Mouse (Mus musculus): ENCODE data around the gene Mllt10. TPM values are rescaled to one million over a fixed set of nuclear protein-coding genes. Genes with fewer than 3 reads are reported as not detected.

Mllt10 gene
- polyA plus RNA-seq, 1 experiment from 2014 or later, result 54.8 TPM

DNA sequence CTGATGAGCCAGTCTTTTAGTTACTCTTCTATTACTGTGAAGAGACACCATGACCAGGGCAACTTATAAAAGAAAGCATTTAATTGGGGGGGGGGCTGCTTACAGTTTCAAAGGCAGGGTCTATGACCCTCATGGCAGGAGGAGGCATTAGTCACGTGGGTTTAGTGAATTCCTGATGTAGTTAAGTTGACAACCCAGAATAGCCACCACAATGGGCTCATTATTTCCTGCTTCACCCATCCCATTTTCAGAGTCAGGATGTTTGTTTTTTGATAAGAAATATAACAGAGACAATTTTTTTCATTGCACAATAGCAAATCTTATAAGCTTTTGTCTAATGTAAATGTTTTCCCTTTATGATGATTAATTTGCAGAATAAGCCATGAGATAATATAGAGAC lies 120.2 kb downstream of the Mllt10 start:
- H3K27ac ChIP-seq, result no peak overlapping the region
- H3K36me3 ChIP-seq, result peaks cover 38% of the 10 kb centered on the region
- H3K4me1 ChIP-seq, result no peaks in the 10 kb centered on the region
- no peaks in the 10 kb centered on the region for H3K9me3 ChIP-seq
- H3K4me3 ChIP-seq, result no peak overlapping the region
- 62% methylated on average over 1 of the region's 1 CpGs for WGBS
- no peak for DNase-seq (ENCODE audit: low spot score)
- no peaks in the 10 kb centered on the region for H3K27me3 ChIP-seq (ENCODE audit: insufficient read depth, poor library complexity, severe bottlenecking)

DNA sequence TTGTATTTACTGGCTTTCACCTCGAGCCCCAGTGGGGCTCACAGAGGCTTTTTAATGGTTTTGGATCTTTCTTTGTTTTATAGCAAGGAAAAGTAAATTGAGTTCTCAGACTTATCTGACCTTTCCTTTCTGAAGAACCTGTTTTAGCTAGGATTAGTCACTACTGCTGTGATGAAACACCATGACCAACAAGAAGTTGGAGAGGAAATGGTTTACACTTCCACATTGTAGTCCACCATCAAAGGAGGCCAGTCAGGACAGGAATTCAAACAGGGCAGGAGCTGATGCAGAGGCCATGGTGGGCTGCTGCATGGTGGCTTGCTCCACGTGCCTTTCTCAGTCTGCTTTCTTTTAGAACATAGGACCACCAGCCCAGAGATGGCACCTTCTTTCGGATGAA lies 121.2 kb downstream of the Mllt10 start:
- H3K27ac ChIP-seq, result no peak overlapping the region
- no peaks in the 10 kb centered on the region for H3K9me3 ChIP-seq
- H3K36me3 ChIP-seq, result peaks cover 43% of the 10 kb centered on the region
- DNase-seq (ENCODE audit: low spot score), result no peak
- 92% methylated on average over 3 of the region's 3 CpGs for WGBS
- H3K27me3 ChIP-seq (ENCODE audit: insufficient read depth, poor library complexity, severe bottlenecking), result no peaks in the 10 kb centered on the region
- no peaks in the 10 kb centered on the region for H3K4me1 ChIP-seq
- H3K4me3 ChIP-seq, result no peak overlapping the region

- Histone ChIP-seq H3K36me3 (peaks cover 60% of the 10 kb centered on the region), H3K27ac (no peak overlapping the region), H3K4me3 (no peak overlapping the region), H3K27me3 (ENCODE audit: insufficient read depth, poor library complexity, severe bottlenecking) (no peaks in the 10 kb centered on the region), H3K4me1 (no peaks in the 10 kb centered on the region), H3K9me3 (no peaks in the 10 kb centered on the region)
- 92% methylated on average over 5 of the region's 5 CpGs for WGBS
- no peak for DNase-seq (ENCODE audit: low spot score)
These were observed 125.3 kb downstream of the Mllt10 start for GRCm38 (mm10) chr2:18180323-18180722.

GRCm38 (mm10) chr2:18181631-18182030 lies 126.6 kb downstream of the Mllt10 start:
- Histone ChIP-seq H3K36me3 (peaks cover 62% of the 10 kb centered on the region), H3K9me3 (no peaks in the 10 kb centered on the region), H3K27ac (no peak overlapping the region), H3K4me1 (no peaks in the 10 kb centered on the region), H3K27me3 (ENCODE audit: insufficient read depth, poor library complexity, severe bottlenecking) (no peaks in the 10 kb centered on the region), H3K4me3 (no peak overlapping the region)
- 91% methylated on average over 3 of the region's 3 CpGs for WGBS
- no peak for DNase-seq (ENCODE audit: low spot score)

- H3K4me1 ChIP-seq, result no peaks in the 10 kb centered on the region
- H3K9me3 ChIP-seq, result no peaks in the 10 kb centered on the region
- no peak for DNase-seq (ENCODE audit: low spot score)
- H3K36me3 ChIP-seq, result peaks cover 67% of the 10 kb centered on the region
- H3K27ac ChIP-seq, result no peak overlapping the region
- no peaks in the 10 kb centered on the region for H3K27me3 ChIP-seq (ENCODE audit: insufficient read depth, poor library complexity, severe bottlenecking)
- H3K4me3 ChIP-seq, result no peak overlapping the region
These were observed 128.0 kb downstream of the Mllt10 start for GRCm38 (mm10) chr2:18183079-18183478.

GRCm38 (mm10) chr2:18188367-18188766 lies 133.3 kb downstream of the Mllt10 start:
- peaks cover 75% of the 10 kb centered on the region for H3K36me3 ChIP-seq
- DNase-seq (ENCODE audit: low spot score), result no peak
- WGBS, result 71% methylated on average over 2 of the region's 2 CpGs

DNA sequence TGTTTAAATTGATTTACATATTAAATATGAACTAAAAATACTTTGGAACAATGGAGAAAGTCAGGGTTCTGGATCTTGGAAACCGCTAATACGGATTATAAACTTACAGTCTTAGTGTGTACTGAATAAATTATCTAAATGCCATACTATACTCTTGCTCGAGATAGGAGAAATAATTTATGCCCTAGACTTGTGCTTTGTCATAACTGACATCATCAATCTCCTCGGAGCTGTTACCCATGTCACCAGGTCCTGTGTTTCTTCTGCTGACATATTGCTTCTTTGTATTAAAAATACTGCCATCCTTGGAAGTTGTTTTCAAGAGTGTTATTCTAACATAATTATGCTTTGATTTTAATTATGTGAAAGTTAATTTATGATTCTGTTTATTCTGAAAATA lies 140.2 kb downstream of the Mllt10 start:
- H3K36me3 ChIP-seq, result peaks cover 61% of the 10 kb centered on the region
- H3K27ac ChIP-seq, result no peak overlapping the region
- no peak for DNase-seq (ENCODE audit: low spot score)
- H3K4me1 ChIP-seq, result no peaks in the 10 kb centered on the region
- H3K9me3 ChIP-seq, result no peaks in the 10 kb centered on the region
- H3K27me3 ChIP-seq (ENCODE audit: insufficient read depth, poor library complexity, severe bottlenecking), result no peaks in the 10 kb centered on the region
- 92% methylated on average over 4 of the region's 4 CpGs for WGBS
- no peak overlapping the region for H3K4me3 ChIP-seq

More at GRCm38 (mm10) chr2:18188367-18188766, 133.3 kb downstream of the Mllt10 start:
- H3K4me3 ChIP-seq, result no peak overlapping the region
- H3K27me3 ChIP-seq (ENCODE audit: insufficient read depth, poor library complexity, severe bottlenecking), result no peaks in the 10 kb centered on the region
- H3K4me1 ChIP-seq, result no peaks in the 10 kb centered on the region
- no peak overlapping the region for H3K27ac ChIP-seq
- no peaks in the 10 kb centered on the region for H3K9me3 ChIP-seq

DNA sequence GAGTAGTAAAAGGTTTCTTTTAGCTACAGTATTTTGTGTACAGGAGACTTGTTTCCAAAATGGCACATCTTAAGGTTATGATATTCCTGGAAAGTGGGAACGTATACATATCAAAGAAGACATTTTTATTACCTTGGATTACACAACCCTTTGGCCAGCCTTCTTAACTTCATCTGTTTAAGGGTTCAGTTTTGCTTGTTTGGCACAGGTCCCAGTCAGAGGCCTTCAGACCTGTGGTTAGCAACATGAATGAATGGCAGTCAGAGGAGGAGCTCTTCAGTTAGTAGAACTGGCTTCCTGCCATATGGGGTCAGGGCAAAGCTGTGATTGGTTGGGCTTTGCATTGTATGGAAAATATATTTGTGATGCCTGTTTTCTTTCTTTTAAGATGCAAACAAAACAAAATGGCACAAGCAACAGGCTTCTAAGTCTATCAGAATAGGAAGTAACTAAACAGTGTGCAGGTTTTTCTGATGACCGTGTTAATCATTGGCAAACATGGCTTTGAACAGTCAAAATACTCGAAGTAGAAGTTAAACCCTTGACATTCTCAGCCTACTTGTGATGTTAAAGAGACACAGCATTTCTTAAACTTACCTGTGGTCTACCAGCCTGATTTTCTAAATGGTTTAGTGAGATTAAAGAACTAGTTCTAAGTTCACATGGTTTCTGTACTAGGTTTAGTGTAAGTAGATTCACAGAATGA lies 140.8 kb downstream of the Mllt10 start:
- WGBS, result 87% methylated on average over 3 of the region's 3 CpGs
- Histone ChIP-seq H3K4me1 (no peaks in the 10 kb centered on the region), H3K9me3 (no peaks in the 10 kb centered on the region), H3K36me3 (peaks cover 64% of the 10 kb centered on the region), H3K27me3 (ENCODE audit: insufficient read depth, poor library complexity, severe bottlenecking) (no peaks in the 10 kb centered on the region), H3K27ac (no peak overlapping the region), H3K4me3 (no peak overlapping the region)
- no peak for DNase-seq (ENCODE audit: low spot score)

- Histone ChIP-seq H3K36me3 (peaks cover 89% of the 10 kb centered on the region), H3K27me3 (ENCODE audit: insufficient read depth, poor library complexity, severe bottlenecking) (no peaks in the 10 kb centered on the region), H3K4me3 (no peak overlapping the region), H3K27ac (no peak overlapping the region), H3K4me1 (no peaks in the 10 kb centered on the region), H3K9me3 (no peaks in the 10 kb centered on the region)
- 83% methylated on average over 1 of the region's 1 CpGs for WGBS
- DNase-seq (ENCODE audit: low spot score), result no peak
These were observed 146.9 kb downstream of the Mllt10 start for GRCm38 (mm10) chr2:18201820-18202462.

DNA sequence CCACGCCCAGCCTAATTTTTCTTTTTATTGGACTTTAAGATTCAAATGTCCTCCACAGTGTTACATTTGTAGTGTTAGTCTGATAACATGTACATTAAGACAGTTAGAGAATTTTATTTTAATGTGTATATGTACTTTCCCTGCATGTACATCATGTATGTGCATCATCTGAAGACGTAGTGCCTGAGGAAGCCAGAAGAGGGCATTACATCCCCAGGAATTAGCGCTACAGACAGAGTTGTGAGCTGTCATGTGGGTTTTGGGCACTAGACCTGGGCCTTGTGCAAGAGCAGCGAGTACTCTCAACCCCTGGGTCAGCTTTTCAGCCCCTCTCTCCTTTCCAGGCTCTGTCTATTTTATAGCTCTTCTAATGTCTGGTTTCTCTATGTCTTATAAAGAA lies 147.9 kb downstream of the Mllt10 start:
- Histone ChIP-seq H3K27ac (no peak overlapping the region), H3K9me3 (no peaks in the 10 kb centered on the region), H3K4me1 (no peaks in the 10 kb centered on the region), H3K27me3 (ENCODE audit: insufficient read depth, poor library complexity, severe bottlenecking) (no peaks in the 10 kb centered on the region), H3K4me3 (no peak overlapping the region), H3K36me3 (peaks cover 87% of the 10 kb centered on the region)
- WGBS, result 93% methylated on average over 4 of the region's 4 CpGs
- DNase-seq (ENCODE audit: low spot score), result no peak

GRCm38 (mm10) chr2:18205118-18205517 lies 150.1 kb downstream of the Mllt10 start:
- no peak overlapping the region for H3K4me3 ChIP-seq

DNA sequence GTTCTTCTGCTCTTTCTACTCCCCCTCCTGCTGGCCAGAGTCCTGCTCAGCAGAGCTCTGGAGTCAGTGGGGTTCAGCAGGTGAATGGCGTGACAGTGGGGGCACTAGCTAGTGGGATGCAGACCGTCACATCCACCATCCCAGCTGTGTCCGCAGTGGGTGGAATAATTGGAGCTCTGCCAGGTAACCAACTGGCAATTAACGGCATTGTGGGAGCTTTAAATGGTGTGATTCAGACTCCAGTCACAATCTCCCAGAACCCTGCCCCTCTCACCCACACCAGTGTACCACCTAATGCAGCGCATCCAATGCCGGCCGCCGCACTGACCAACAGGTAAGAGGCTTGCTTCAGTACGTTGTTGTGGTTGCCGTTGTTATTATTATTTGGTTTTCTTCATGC lies 151.8 kb downstream of the Mllt10 start:
- Histone ChIP-seq H3K4me1 (no peaks in the 10 kb centered on the region), H3K27me3 (ENCODE audit: insufficient read depth, poor library complexity, severe bottlenecking) (no peaks in the 10 kb centered on the region), H3K9me3 (no peaks in the 10 kb centered on the region), H3K27ac (no peak overlapping the region), H3K4me3 (no peak overlapping the region), H3K36me3 (peaks cover 90% of the 10 kb centered on the region)
- no peak for DNase-seq (ENCODE audit: low spot score)
- WGBS, result 93% methylated on average over 10 of the region's 10 CpGs

More at GRCm38 (mm10) chr2:18205118-18205517, 150.1 kb downstream of the Mllt10 start:
- no peak overlapping the region for H3K27ac ChIP-seq
- H3K36me3 ChIP-seq, result peaks cover 87% of the 10 kb centered on the region
- DNase-seq (ENCODE audit: low spot score), result no peak
- 77% methylated on average over 3 of the region's 3 CpGs for WGBS
- no peaks in the 10 kb centered on the region for H3K27me3 ChIP-seq (ENCODE audit: insufficient read depth, poor library complexity, severe bottlenecking)
- no peaks in the 10 kb centered on the region for H3K4me1 ChIP-seq
- H3K9me3 ChIP-seq, result no peaks in the 10 kb centered on the region

GRCm38 (mm10) chr2:18208578-18208977 lies 153.5 kb downstream of the Mllt10 start:
- WGBS, result 87% methylated on average over 6 of the region's 6 CpGs

More at GRCm38 (mm10) chr2:18208578-18208977, 153.5 kb downstream of the Mllt10 start:
- no peak overlapping the region for H3K27ac ChIP-seq
- no peak overlapping the region for H3K4me3 ChIP-seq
- no peaks in the 10 kb centered on the region for H3K27me3 ChIP-seq (ENCODE audit: insufficient read depth, poor library complexity, severe bottlenecking)
- DNase-seq (ENCODE audit: low spot score), result no peak
- H3K4me1 ChIP-seq, result no peaks in the 10 kb centered on the region
- H3K9me3 ChIP-seq, result no peaks in the 10 kb centered on the region
- peaks cover 83% of the 10 kb centered on the region for H3K36me3 ChIP-seq
